Mouse (Mus musculus) brown adipose tissue, adult 24 weeks (tissue): ENCODE measurements around the gene Ifna4. TPM values are rescaled to one million over a fixed set of nuclear protein-coding genes. Genes with fewer than 3 reads are reported as not detected.

ENCODE experiments used
- H3K27ac ChIP-seq: fragments of 200-500 bp; replicated peaks from 2 replicates; pipeline ENCODE4 v1.5.1; 2012; ENCODE audit warnings: low read depth, mild to moderate bottlenecking, low read length
- H3K4me1 ChIP-seq: fragments of 200-500 bp; 2 replicates; pipeline ENCODE4 v1.6.1; 2012; ENCODE audit warnings: low read length, mixed read lengths; ENCODE audit not compliant: control insufficient read depth, insufficient read depth, insufficient read length
- H3K4me3 ChIP-seq: fragments of 200-500 bp; 2 replicates; pipeline ENCODE4 v1.5.1; 2012; ENCODE audit warnings: low read depth, mild to moderate bottlenecking, low read length, moderate library complexity; ENCODE audit not compliant: insufficient read depth
- polyA plus RNA-seq: library from polyadenylated mRNA; stranded (reverse); fragments of >200 nt; gene quantifications from 2 replicates; pipeline ENCODE4 v1.2.4, GENCODE M21; 2012; ENCODE audit not compliant: missing spikeins, insufficient read depth, insufficient read length

Gene Ifna4
- polyA plus RNA-seq, 1 experiment, result not detected

DNA sequence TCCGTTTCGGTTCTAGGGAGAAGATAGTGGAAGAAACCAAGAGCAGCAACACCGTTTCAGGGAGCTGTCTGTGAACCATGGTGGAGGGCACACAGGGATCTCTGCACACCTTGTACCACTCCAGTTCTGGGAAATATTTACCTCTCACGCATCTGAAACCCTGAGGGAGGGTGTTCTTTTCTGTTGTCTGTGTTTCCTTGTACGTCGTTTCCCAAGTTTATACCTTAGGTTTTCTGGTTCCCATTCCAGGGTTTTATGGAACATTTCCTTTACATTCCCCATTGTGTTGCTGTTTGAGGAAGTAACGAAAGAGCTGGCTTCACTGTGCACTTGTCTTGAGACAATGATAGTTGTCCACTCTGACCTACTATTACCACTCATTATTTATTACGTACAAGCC lies 38.4 kb downstream of the Ifna4 start, which contains the start of gene Ifne:
Gene Ifne, minus strand, starts transcription at position 101 of the 400 bp plus-strand sequence.
- no peaks in the 10 kb centered on the region for H3K4me1 ChIP-seq
- no peak within 1 kb of the TSS for H3K4me3 ChIP-seq
- H3K27ac ChIP-seq, result no peak within 1 kb of the TSS

DNA sequence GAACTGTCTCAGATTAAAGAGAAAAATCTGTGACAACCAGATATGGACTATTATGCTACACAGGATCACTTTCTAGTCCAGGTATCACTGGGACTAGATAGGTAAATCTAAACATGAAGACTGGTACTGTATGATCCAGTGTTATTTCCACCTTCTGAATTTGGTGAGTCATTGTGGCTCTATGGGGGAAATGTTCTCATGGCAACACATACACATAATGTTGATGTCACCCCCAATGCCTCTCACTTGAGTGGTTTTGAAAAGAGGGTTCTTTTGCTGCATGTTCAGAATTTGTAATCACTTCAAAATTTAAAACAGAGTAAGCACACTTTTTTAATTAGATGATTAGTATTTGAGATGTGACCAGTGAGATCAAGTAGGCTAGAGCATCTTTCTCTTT lies 46.6 kb downstream of the Ifna4 start:
- no peak overlapping the region for H3K27ac ChIP-seq
- no peaks in the 10 kb centered on the region for H3K4me1 ChIP-seq

More for the DNA sequence above, 46.6 kb downstream of the Ifna4 start:
- H3K4me3 ChIP-seq, result no peak overlapping the region

Other genes starting within 250 kb of the Ifna4 start
- not detected in 2 replicates for gene Ifna9, start 249.5 kb upstream of the Ifna4 start, polyA plus RNA-seq
- gene Ifna12, start 238.5 kb upstream of the Ifna4 start, polyA plus RNA-seq, result not detected in 2 replicates
- gene C87499, start 207.4 kb upstream of the Ifna4 start, polyA plus RNA-seq, result not detected in 2 replicates
- gene Ifna13, start 197.4 kb upstream of the Ifna4 start, polyA plus RNA-seq, result not detected in 2 replicates
- gene Ifna16, start 164.9 kb upstream of the Ifna4 start, polyA plus RNA-seq, result not detected in 2 replicates
- not detected in 2 replicates for gene Ifna2, start 157.9 kb upstream of the Ifna4 start, polyA plus RNA-seq
- gene Ifnab, start 150.5 kb upstream of the Ifna4 start, polyA plus RNA-seq, result not detected in 2 replicates
- not detected in 2 replicates for gene Gm26566, start 120.1 kb upstream of the Ifna4 start, polyA plus RNA-seq
- gene Klhl9, start 119.4 kb upstream of the Ifna4 start, polyA plus RNA-seq, result 37.8 and 44.9 TPM in 2 replicates
- gene Gm13271, start 87.0 kb upstream of the Ifna4 start, polyA plus RNA-seq, result not detected in 2 replicates
- gene Gm13283, start 81.7 kb upstream of the Ifna4 start, polyA plus RNA-seq, result not detected in 2 replicates
- not detected in 2 replicates for gene Gm13290, start 68.0 kb upstream of the Ifna4 start, polyA plus RNA-seq
- gene Gm13289, start 64.9 kb upstream of the Ifna4 start, polyA plus RNA-seq, result not detected in 2 replicates
- not detected in 2 replicates for gene Gm13272, start 62.0 kb upstream of the Ifna4 start, polyA plus RNA-seq
- not detected in 2 replicates for gene Ifnz, start 59.7 kb upstream of the Ifna4 start, polyA plus RNA-seq
- not detected in 2 replicates for gene Gm13276, start 56.2 kb upstream of the Ifna4 start, polyA plus RNA-seq
- gene Gm13277, start 53.2 kb upstream of the Ifna4 start, polyA plus RNA-seq, result not detected in 2 replicates
- gene Gm13278, start 50.3 kb upstream of the Ifna4 start, polyA plus RNA-seq, result not detected in 2 replicates
- gene Gm13275, start 47.4 kb upstream of the Ifna4 start, polyA plus RNA-seq, result not detected in 2 replicates
- gene Gm13279, start 44.5 kb upstream of the Ifna4 start, polyA plus RNA-seq, result not detected in 2 replicates
- gene Gm13285, start 42.2 kb upstream of the Ifna4 start, polyA plus RNA-seq, result not detected in 2 replicates
- gene Gm13287, start 38.6 kb upstream of the Ifna4 start, polyA plus RNA-seq, result not detected in 2 replicates
- not detected in 2 replicates for gene Gm13288, start 36.3 kb upstream of the Ifna4 start, polyA plus RNA-seq
- gene Ifna7, start 25.6 kb upstream of the Ifna4 start, polyA plus RNA-seq, result not detected in 2 replicates
- not detected in 2 replicates for gene Ifna11, start 21.9 kb upstream of the Ifna4 start, polyA plus RNA-seq
- not detected in 2 replicates for gene Ifna6, start 14.4 kb upstream of the Ifna4 start, polyA plus RNA-seq
- gene Ifna5, start 6.3 kb upstream of the Ifna4 start, polyA plus RNA-seq, result not detected in 2 replicates
- gene Ifna1, start 8.2 kb downstream of the Ifna4 start, polyA plus RNA-seq, result not detected in 2 replicates
- not detected in 2 replicates for gene Ifne, start 38.3 kb downstream of the Ifna4 start, polyA plus RNA-seq